16 mouse cellular contexts compared by ENCODE assay signal in the genomic region with DNA sequence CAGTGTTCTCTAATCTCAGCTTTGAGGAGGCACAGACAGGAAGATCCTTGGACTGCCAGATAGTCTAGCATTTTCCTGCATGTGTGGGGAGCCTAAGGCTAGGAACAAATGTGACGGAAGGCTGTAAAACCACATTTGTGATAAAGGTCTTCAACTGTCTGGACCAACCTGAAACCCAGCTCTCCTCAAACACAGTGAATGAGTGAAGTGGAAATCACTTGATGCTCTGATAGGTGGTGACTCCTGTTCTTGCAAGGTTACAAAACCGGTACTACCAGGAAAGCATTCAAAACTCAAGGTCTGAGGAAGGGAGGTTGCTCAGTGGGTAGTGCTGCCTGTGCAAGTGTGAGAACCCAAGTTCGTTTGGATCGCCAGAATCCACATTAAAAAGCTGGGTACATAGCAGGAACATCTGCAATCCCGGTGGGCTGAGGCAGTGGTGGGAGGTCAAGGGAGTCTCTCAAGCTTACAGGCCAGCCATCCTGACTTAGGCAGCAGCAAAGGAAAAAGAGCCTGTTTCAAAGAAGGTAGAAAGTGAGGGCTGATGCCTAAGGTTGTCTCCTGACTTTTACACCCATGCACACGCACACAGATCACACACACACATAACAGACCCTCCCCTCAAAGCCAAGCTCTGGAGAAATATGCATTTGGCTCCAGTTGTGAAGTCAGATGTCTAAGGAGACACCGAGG.
DNase-seq lines count a peak whose midpoint lies in the region; ATAC-seq and TF ChIP-seq lines count a peak whose summit lies in the region.
"Had no signal": no experiment of that assay in that cellular context is flagged by ENCODE, and none has a peak within 500 bp of the region (broad histone marks: within the 10 kb centered on the region; RNA-seq: fewer than 3 reads in every experiment).

No protein-coding gene starts in this region.

- no peak overlapping the region for H3K4me2 ChIP-seq in kidney, embryonic 15.5 days
- no peak overlapping the region for H3K4me2 ChIP-seq in kidney, embryonic 16.5 days (replicated peaks; ENCODE audit: low read depth, low read length)
- H3K4me2 ChIP-seq in intestine, postnatal 0 days (replicated peaks; ENCODE audit: low read depth) = peak overlapping the region; percentile 24; the same call in 1 of the 2 replicates
- H3K4me2 ChIP-seq: limb, embryonic 13.5 days; midbrain, embryonic 12.5 days had no signal

- no peaks in the 10 kb centered on the region for H3K36me3 ChIP-seq in kidney, embryonic 15.5 days
- no peaks in the 10 kb centered on the region for H3K36me3 ChIP-seq in kidney, embryonic 16.5 days (ENCODE audit: insufficient read depth, low read length)
- no peaks in the 10 kb centered on the region for H3K36me3 ChIP-seq in intestine, postnatal 0 days (ENCODE audit: control insufficient read depth, insufficient read depth)
- H3K36me3 ChIP-seq: limb, embryonic 13.5 days; midbrain, embryonic 12.5 days had no signal

- no peak overlapping the region for H3K9ac ChIP-seq in kidney, embryonic 15.5 days
- H3K9ac ChIP-seq in kidney, embryonic 16.5 days (replicated peaks; ENCODE audit: low read length) = no peak overlapping the region
- H3K9ac ChIP-seq in intestine, postnatal 0 days (ENCODE audit: low read depth, low read length) = no peak overlapping the region
- H3K9ac ChIP-seq: limb, embryonic 13.5 days; midbrain, embryonic 12.5 days had no signal

- peak; percentile 16 to 27 for DNase-seq in urinary bladder, postnatal 36 days (ENCODE audit: low spot score in 2 of 2)
- no peak for DNase-seq in urinary bladder, adult 2 months (ENCODE audit: low spot score)
- DNase-seq in adrenal gland, postnatal 10 days = no peak
- DNase-seq in layer of hippocampus, adult 11-12 months (ENCODE audit: low spot score) = no peak
- DNase-seq: cerebellum, adult 9-10 months; layer of hippocampus, adult 9-11 months; lung, postnatal 4 days; thymus, postnatal 14 days had no signal

- ATAC-seq in kidney, embryonic 15.5 days (replicated peaks; ENCODE audit: low FRiP score) = no peak
- ATAC-seq in kidney, embryonic 16.5 days (ENCODE audit: low FRiP score, low TSS enrichment) = no peak
- peak; percentile 64 for ATAC-seq in intestine, postnatal 0 days
- ATAC-seq: forebrain, embryonic 16.5 days; inflammation-experienced regulatory T-cells, adult 6 months had no signal

- H3K9me3 ChIP-seq in kidney, embryonic 15.5 days (replicated peaks) = no peaks in the 10 kb centered on the region
- no peaks in the 10 kb centered on the region for H3K9me3 ChIP-seq in kidney, embryonic 16.5 days (ENCODE audit: low read length)
- H3K9me3 ChIP-seq in intestine, postnatal 0 days (ENCODE audit: control insufficient read depth) = no peaks in the 10 kb centered on the region
- H3K9me3 ChIP-seq: limb, embryonic 13.5 days; midbrain, embryonic 12.5 days had no signal

- TF ChIP-seq CTCF in intestine, postnatal 0 days (IDR thresholded peaks at IDR 0.05; ENCODE audit: low read depth) = no peak

- whole genome bisulfite sequencing in kidney, embryonic 15.5 days = 38% methylated on average over 7 of the region's 7 CpGs
- 35% methylated on average over 7 of the region's 7 CpGs for WGBS in kidney, embryonic 16.5 days
- 30% methylated on average over 7 of the region's 7 CpGs for WGBS in intestine, postnatal 0 days

- H3K27ac ChIP-seq in kidney, embryonic 15.5 days = peak overlapping the region; percentile 22; the same call in 1 of the 2 replicates
- H3K27ac ChIP-seq in kidney, embryonic 16.5 days (ENCODE audit: low read length) = no peak overlapping the region
- no peak overlapping the region for H3K27ac ChIP-seq in intestine, postnatal 0 days (ENCODE audit: low read depth, low read length)
- H3K27ac ChIP-seq: limb, embryonic 13.5 days; midbrain, embryonic 12.5 days had no signal

- peaks cover 20% of the 10 kb centered on the region for H3K4me1 ChIP-seq in kidney, embryonic 15.5 days
- H3K4me1 ChIP-seq in kidney, embryonic 16.5 days (ENCODE audit: insufficient read depth, low read length) = peaks cover 18% of the 10 kb centered on the region
- H3K4me1 ChIP-seq in intestine, postnatal 0 days (replicated peaks; ENCODE audit: control insufficient read depth, insufficient read depth, low read length) = peaks cover 11% of the 10 kb centered on the region; the same call in 1 of the 2 replicates

- H3K4me3 ChIP-seq in kidney, embryonic 15.5 days (replicated peaks) = no peak overlapping the region
- H3K4me3 ChIP-seq in kidney, embryonic 16.5 days (ENCODE audit: low read length) = no peak overlapping the region
- H3K4me3 ChIP-seq in intestine, postnatal 0 days (ENCODE audit: low read depth, low read length) = no peak overlapping the region
- H3K4me3 ChIP-seq: erythroblast, embryonic 14.5 days; limb, embryonic 13.5 days; midbrain, embryonic 12.5 days had no signal

- H3K27me3 ChIP-seq in kidney, embryonic 15.5 days = no peaks in the 10 kb centered on the region
- H3K27me3 ChIP-seq in kidney, embryonic 16.5 days (ENCODE audit: insufficient read depth, low read length) = no peaks in the 10 kb centered on the region
- no peaks in the 10 kb centered on the region for H3K27me3 ChIP-seq in intestine, postnatal 0 days (replicated peaks; ENCODE audit: control insufficient read depth, insufficient read depth, low read length)

Comparison
In these comparisons a context has a peak if more than half of its experiments do, and no peak if none do; other contexts are left out.
1. DNase-seq: peak in urinary bladder, postnatal 36 days (2 of 2); none in urinary bladder, adult 2 months (single experiment), adrenal gland, postnatal 10 days (single experiment) and layer of hippocampus, adult 11-12 months (single experiment).